Mouse (Mus musculus) MEL (cell line): Measurements from ENCODE around the gene Rer1. TPM values are rescaled to one million over a fixed set of nuclear protein-coding genes. Genes with fewer than 3 reads are reported as not detected.

Experiments
- DNase-seq: peaks from one replicate; pipeline ENCODE4 v3.0.0; 2011; ENCODE audit warnings: low read depth, low spot score
- H3K27ac ChIP-seq: 2 replicates; pipeline ENCODE4 v1.5.1; 2012; ENCODE audit warnings: low read depth, mild to moderate bottlenecking, control low read depth, low read length, moderate library complexity; ENCODE audit not compliant: control insufficient read depth
- H3K27me3 ChIP-seq, 2 experiments: fragments of 150-350 bp in 1 of 2; sonication (generic) in 1 of 2; 2 replicates each; pipeline ENCODE4 v1.6.1; 2012; ENCODE audit warnings: low read length in 2 of 2, mild to moderate bottlenecking in 2 of 2, improper control_type of control experiment in 1 of 2, moderate library complexity in 1 of 2; ENCODE audit not compliant: insufficient read depth in 2 of 2, control insufficient read depth in 1 of 2
- H3K36me3 ChIP-seq, 2 experiments: 2 replicates each; pipeline ENCODE4 v1.6.1; 2012 to 2014; ENCODE audit warnings: low read length in 2 of 2, improper control_type of control experiment in 1 of 2, inconsistent platforms in 1 of 2, mild to moderate bottlenecking in 1 of 2; ENCODE audit not compliant: insufficient read depth in 2 of 2, control insufficient read depth in 1 of 2
- H3K4me1 ChIP-seq, 2 experiments: fragments of 150-350 bp in 1 of 2; sonication (generic) in 1 of 2; 2 replicates each; pipeline ENCODE4 v1.6.1; 2012; ENCODE audit warnings: low read length in 2 of 2, improper control_type of control experiment in 1 of 2, mild to moderate bottlenecking in 1 of 2; ENCODE audit not compliant: insufficient read depth in 2 of 2, control insufficient read depth in 1 of 2
- H3K4me3 ChIP-seq, 2 experiments: fragments of 150-350 bp in 1 of 2; sonication (generic) in 1 of 2; 2 replicates each; pipeline ENCODE4 v1.5.1; 2012; ENCODE audit warnings: low read depth in 2 of 2, low read length in 2 of 2, mild to moderate bottlenecking in 2 of 2, moderate library complexity in 2 of 2, control low read depth in 1 of 2, improper control_type of control experiment in 1 of 2; ENCODE audit not compliant: control insufficient read depth in 1 of 2, insufficient read depth in 1 of 2
- H3K79me2 ChIP-seq: 2 replicates; pipeline ENCODE4 v1.6.1; 2012; ENCODE audit warnings: mild to moderate bottlenecking, low read length, moderate library complexity; ENCODE audit not compliant: control insufficient read depth, poor library complexity, insufficient read depth
- H3K9ac ChIP-seq: 2 replicates; pipeline ENCODE4 v1.6.1; 2012; ENCODE audit warnings: low read depth, mild to moderate bottlenecking, control low read depth, low read length, moderate library complexity; ENCODE audit not compliant: control insufficient read depth, poor library complexity, severe bottlenecking
- H3K9me3 ChIP-seq: fragments of 150-350 bp; sonication (generic); replicated peaks from 2 replicates; pipeline ENCODE4 v1.6.1; 2012; ENCODE audit warnings: mild to moderate bottlenecking, low read length, improper control_type of control experiment, moderate library complexity; ENCODE audit not compliant: insufficient read depth
- BHLHE40 ChIP-seq: IDR thresholded peaks from 2 replicates; pipeline ENCODE4 v1.6.1; 2012; ENCODE audit warnings: low read depth, mild to moderate bottlenecking, inconsistent platforms, low read length, improper control_type of control experiment, borderline replicate concordance
- CHD2 ChIP-seq: IDR thresholded peaks from 2 replicates; pipeline ENCODE4 v1.6.1; 2011; ENCODE audit warnings: low read length, improper control_type of control experiment
- EP300 ChIP-seq, 2 experiments: IDR thresholded peaks; 2 replicates each; pipeline ENCODE4 v1.6.1; 2011; ENCODE audit warnings: improper control_type of control experiment in 2 of 2, low read length in 2 of 2, low read depth in 1 of 2, mild to moderate bottlenecking in 1 of 2
- GABPA ChIP-seq: IDR thresholded peaks from 2 replicates; pipeline ENCODE4 v1.6.1; 2012; ENCODE audit warnings: low read depth, mild to moderate bottlenecking, inconsistent platforms, low read length, improper control_type of control experiment, moderate library complexity
- MAFK ChIP-seq: IDR thresholded peaks from 2 replicates; pipeline ENCODE4 v1.6.1; 2011; ENCODE audit warnings: low read depth, mild to moderate bottlenecking, low read length, improper control_type of control experiment, borderline replicate concordance
- MAZ ChIP-seq: IDR thresholded peaks from 2 replicates; pipeline ENCODE4 v1.6.1; 2012; ENCODE audit warnings: low read depth, mild to moderate bottlenecking, inconsistent platforms, low read length, improper control_type of control experiment
- MXI1 ChIP-seq: IDR thresholded peaks from 2 replicates; pipeline ENCODE4 v1.6.1; 2011; ENCODE audit warnings: mild to moderate bottlenecking, low read depth, low read length, improper control_type of control experiment
- MYC ChIP-seq: IDR thresholded peaks from 2 replicates; pipeline ENCODE4 v1.6.1; 2011; ENCODE audit warnings: low read depth, mild to moderate bottlenecking, low read length, improper control_type of control experiment, moderate library complexity
- NELFE ChIP-seq: IDR thresholded peaks from 2 replicates; pipeline ENCODE4 v1.6.1; 2011; ENCODE audit warnings: low read depth, low read length, improper control_type of control experiment
- NRF1 ChIP-seq: IDR thresholded peaks from 2 replicates; pipeline ENCODE4 v1.6.1; 2014; ENCODE audit warnings: low read depth, mild to moderate bottlenecking, inconsistent platforms, low read length, improper control_type of control experiment, moderate library complexity; ENCODE audit not compliant: poor library complexity, insufficient read depth, severe bottlenecking
- POLR2AphosphoS2 ChIP-seq: IDR thresholded peaks from 2 replicates; pipeline ENCODE4 v1.6.1; 2011; ENCODE audit warnings: low read length, improper control_type of control experiment
- RCOR1 ChIP-seq: IDR thresholded peaks from 2 replicates; pipeline ENCODE4 v1.6.1; 2012; ENCODE audit warnings: low read depth, mild to moderate bottlenecking, inconsistent platforms, low read length, improper control_type of control experiment
- SMC3 ChIP-seq: IDR thresholded peaks from 2 replicates; pipeline ENCODE4 v1.6.1; 2011; ENCODE audit warnings: low read depth, low read length, improper control_type of control experiment
- TAL1 ChIP-seq: IDR thresholded peaks from 2 replicates; pipeline ENCODE4 v1.6.1; 2012; ENCODE audit warnings: mild to moderate bottlenecking, inconsistent platforms, low read length, moderate library complexity, mixed read lengths
- TBP ChIP-seq: IDR thresholded peaks from 2 replicates; pipeline ENCODE4 v1.8.0; 2011; ENCODE audit warnings: low read depth, low read length, improper control_type of control experiment
- TCF12 ChIP-seq: IDR thresholded peaks from 2 replicates; pipeline ENCODE4 v1.6.1; 2014; ENCODE audit warnings: low read depth, mild to moderate bottlenecking, inconsistent platforms, low read length, improper control_type of control experiment, moderate library complexity
- USF2 ChIP-seq, 2 experiments: IDR thresholded peaks; 2 replicates each; pipeline ENCODE4 v1.6.1; 2011 to 2012; ENCODE audit warnings: improper control_type of control experiment in 2 of 2, low read length in 2 of 2, borderline replicate concordance in 1 of 2, inconsistent platforms in 1 of 2, low read depth in 1 of 2, mild to moderate bottlenecking in 1 of 2; ENCODE audit not compliant: insufficient read depth in 1 of 2
- ZMIZ1 ChIP-seq: IDR thresholded peaks from 2 replicates; pipeline ENCODE4 v1.6.1; 2012; ENCODE audit warnings: low read depth, mild to moderate bottlenecking, inconsistent platforms, low read length, improper control_type of control experiment, moderate library complexity
- ZNF384 ChIP-seq: IDR thresholded peaks from 2 replicates; pipeline ENCODE4 v1.6.1; 2012; ENCODE audit warnings: low read depth, mild to moderate bottlenecking, inconsistent platforms, low read length, improper control_type of control experiment
- polyA plus RNA-seq, 2 experiments: library from polyadenylated mRNA; stranded (reverse) in 1 of 2; unstranded in 1 of 2; fragments of >175 nt in 1 of 2; fragments of >200 nt in 1 of 2; gene quantifications; 2 replicates each; pipeline versions ENCODE4 v1.2.1 to v1.2.4; 2012; ENCODE audit warnings: low replicate concordance in 2 of 2, low read depth in 1 of 2; ENCODE audit not compliant: insufficient read length in 2 of 2, insufficient read depth in 1 of 2, missing spikeins in 1 of 2
- total RNA-seq: library from RNA; depleted of rRNA; stranded (reverse); fragments of 300-350 nt; gene quantifications from 2 replicates; pipeline ENCODE4 v1.2.3, GENCODE M21; 2012

Rer1 gene
- total and polyA plus RNA-seq, 3 experiments: 114 to 379 (median 140) TPM

DNA sequence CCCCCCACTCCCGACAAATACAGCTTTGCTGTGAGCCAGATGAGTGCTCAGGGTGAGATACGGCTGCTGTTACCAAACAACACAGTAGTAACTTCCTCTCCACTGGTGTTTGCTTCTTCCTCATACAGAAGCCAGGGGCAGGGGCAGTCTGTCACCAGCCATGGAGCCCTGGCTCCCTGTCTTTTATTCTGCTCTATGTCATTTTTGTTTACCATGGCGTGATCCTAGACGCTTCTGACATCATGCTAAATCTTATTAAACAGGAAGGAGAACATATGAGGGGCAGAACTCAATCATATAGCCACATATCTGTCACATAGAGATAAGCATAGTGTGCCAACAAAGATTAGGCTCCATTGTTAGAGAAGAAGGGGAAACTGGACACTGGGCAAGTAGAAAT lies 30.4 kb upstream of the Rer1 start (continued):
- no peak for TF ChIP-seq MAZ

DNA sequence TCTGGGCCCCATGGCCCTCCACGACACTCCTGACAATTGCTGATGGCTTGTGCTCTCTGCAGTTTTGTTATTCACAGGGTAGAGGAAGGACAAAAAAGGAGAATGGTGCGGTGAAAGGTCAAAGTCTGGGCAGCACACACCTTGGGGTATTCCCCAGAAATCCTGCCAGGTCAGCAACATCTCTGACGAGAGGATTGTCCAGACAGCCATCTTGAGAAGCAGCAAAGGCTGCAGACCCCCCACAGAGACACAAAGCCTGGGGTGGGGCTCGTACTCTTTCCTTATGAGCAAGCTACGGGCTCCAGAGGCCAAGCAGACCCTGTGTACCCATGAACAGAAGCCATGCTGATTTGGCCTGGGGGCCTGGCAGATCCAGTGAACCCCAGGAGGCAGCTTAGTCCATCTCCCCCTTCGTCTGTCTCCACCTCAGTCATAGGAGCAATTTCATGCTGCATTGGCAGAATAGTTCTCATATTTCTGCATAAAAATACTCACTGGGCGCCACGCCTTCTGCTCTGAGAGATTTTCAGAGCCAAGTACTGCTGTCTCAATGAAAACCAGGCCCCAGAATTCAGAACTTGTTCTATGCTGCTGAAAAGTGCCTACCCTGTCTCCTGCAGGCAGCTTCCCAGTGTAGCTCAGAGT lies 27.7 kb upstream of the Rer1 start:
- Histone ChIP-seq H3K36me3 (peaks cover 0 to 14% of the 10 kb centered on the region in 2 experiments; a peak in 2 of 4 replicates), H3K4me3 (no peak overlapping the region), H3K27ac (no peak overlapping the region), H3K4me1 (peaks cover 11 to 12% of the 10 kb centered on the region in 2 experiments), H3K79me2 (no peaks in the 10 kb centered on the region), H3K27me3 (no peaks in the 10 kb centered on the region), H3K9ac (no peak overlapping the region), H3K9me3 (no peaks in the 10 kb centered on the region)
- no peak for DNase-seq
- no peak for TF ChIP-seq ZNF384
- TF ChIP-seq POLR2AphosphoS2: no peak
- TF ChIP-seq BHLHE40: no peak
- no peak for TF ChIP-seq USF2 (IDR thresholded peaks at IDR 0.05; ENCODE audit: borderline replicate concordance in 1 of 2, insufficient read depth in 1 of 2, low read depth in 1 of 2, low read length in 2 of 2)
- no peak for TF ChIP-seq CHD2
- no peak for TF ChIP-seq NELFE
- no peak for TF ChIP-seq SMC3
- TF ChIP-seq MXI1: no peak
- no peak for TF ChIP-seq NRF1
- no peak for TF ChIP-seq ZMIZ1
- TF ChIP-seq GABPA: no peak
- no peak for TF ChIP-seq TAL1
- no peak for TF ChIP-seq RCOR1
- TF ChIP-seq TBP: no peak
- TF ChIP-seq TCF12: no peak

DNA sequence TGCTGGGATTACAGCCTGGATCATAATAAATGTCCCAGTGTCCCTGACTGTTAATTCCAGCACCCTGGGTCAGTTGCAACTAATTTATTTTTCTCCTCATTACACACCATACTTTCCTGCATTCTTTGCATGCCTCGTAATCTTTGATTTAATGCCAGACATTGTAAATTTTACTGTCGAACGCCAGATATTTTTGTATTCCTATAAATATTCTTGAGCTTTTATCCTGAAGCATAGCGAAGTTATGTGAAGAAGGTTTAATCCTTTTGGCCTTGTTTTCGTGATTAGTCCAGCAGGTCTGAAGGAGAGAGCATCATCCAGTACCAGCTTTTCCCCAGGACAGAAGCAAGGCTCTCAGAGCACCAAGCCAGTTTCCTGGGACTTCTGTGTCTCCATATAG lies 23.3 kb upstream of the Rer1 start:
- no peak overlapping the region for H3K9ac ChIP-seq
- no peak overlapping the region for H3K27ac ChIP-seq
- no peaks in the 10 kb centered on the region for H3K27me3 ChIP-seq
- no peak for DNase-seq
- H3K4me3 ChIP-seq: no peak overlapping the region
- no peak for TF ChIP-seq EP300 (IDR thresholded peaks at IDR 0.05; ENCODE audit: low read depth in 1 of 2, low read length in 2 of 2)
- no peak for TF ChIP-seq MAFK
- TF ChIP-seq NELFE: no peak
- no peak for TF ChIP-seq USF2 (IDR thresholded peaks at IDR 0.05; ENCODE audit: borderline replicate concordance in 1 of 2, insufficient read depth in 1 of 2, low read depth in 1 of 2, low read length in 2 of 2)
- TF ChIP-seq MYC: no peak
- no peak for TF ChIP-seq NRF1
- TF ChIP-seq TCF12: no peak
- no peaks in the 10 kb centered on the region for H3K9me3 ChIP-seq
- H3K36me3 ChIP-seq: peaks cover 0 to 6% of the 10 kb centered on the region in 2 experiments; a peak in 2 of 4 replicates
- peaks cover 6 to 8% of the 10 kb centered on the region in 2 experiments for H3K4me1 ChIP-seq
- no peaks in the 10 kb centered on the region for H3K79me2 ChIP-seq
